Mouse (Mus musculus) spleen, postnatal 0 days (tissue): Measurements from ENCODE around the gene Spin2f. TPM values are rescaled to one million over a fixed set of nuclear protein-coding genes. Genes with fewer than 3 reads are reported as not detected.

Source experiments
- polyA plus RNA-seq: library from polyadenylated mRNA; unstranded; fragments of >200 nt; fragmentation: Nextera tagmentation; extraction: Ambion mirVana; gene quantifications from 2 replicates; pipeline ENCODE4 v1.2.1, GENCODE M21; 2015

Gene Spin2f
- not detected in 2 replicates for polyA plus RNA-seq

GRCm38 (mm10) chrX:31253594-31253993, at the start of gene Spin2f:
Spin2f (plus strand) TSS chrX:31253894.

Other genes starting within 250 kb of the Spin2f start
- gene Btbd35f29, start 136.2 kb upstream of the Spin2f start, polyA plus RNA-seq, result not detected in 2 replicates
- gene Btbd35f26, start 82.6 kb downstream of the Spin2f start, polyA plus RNA-seq, result not detected in 2 replicates
- not detected in 2 replicates for gene Btbd35f19, start 130.0 kb downstream of the Spin2f start, polyA plus RNA-seq